Mouse (Mus musculus): ENCODE results near the gene Camk1g. TPM values are rescaled to one million over a fixed set of nuclear protein-coding genes. Genes with fewer than 3 reads are reported as not detected.
A peak's percentile ranks its signal among the peaks of the same experiment; 100 is the strongest.

Camk1g gene
- total RNA-seq (2017): 0.09 TPM in 1 of 2 replicates, not detected in the other

GRCm38 (mm10) chr1:193370096-193370495, at the start of gene Camk1g:
Gene Camk1g (minus strand): TSS chr1:193370298.
- ATAC-seq (replicated peaks; ENCODE audit: low read depth, poor library complexity, severe bottlenecking): peak; percentile 58

- ATAC-seq (replicated peaks; ENCODE audit: low read depth, poor library complexity, severe bottlenecking): no peak
Measured at GRCm38 (mm10) chr1:193419168-193419567, 49.1 kb upstream of the Camk1g start.

GRCm38 (mm10) chr1:193418656-193419055, 48.6 kb upstream of the Camk1g start:
- ATAC-seq (replicated peaks; ENCODE audit: low read depth, poor library complexity, severe bottlenecking): peak; percentile 76

- no peak for ATAC-seq (replicated peaks; ENCODE audit: low read depth, poor library complexity, severe bottlenecking)
Measured at GRCm38 (mm10) chr1:193414067-193414466, 44.0 kb upstream of the Camk1g start.

- ATAC-seq (replicated peaks; ENCODE audit: low read depth, poor library complexity, severe bottlenecking): no peak
Measured at GRCm38 (mm10) chr1:193413368-193414000, 43.4 kb upstream of the Camk1g start.

- no peak for ATAC-seq (replicated peaks; ENCODE audit: low read depth, poor library complexity, severe bottlenecking)
Measured at GRCm38 (mm10) chr1:193407487-193407886, 37.4 kb upstream of the Camk1g start.

- ATAC-seq (replicated peaks; ENCODE audit: low read depth, poor library complexity, severe bottlenecking): no peak
Measured at GRCm38 (mm10) chr1:193406059-193406642, 36.1 kb upstream of the Camk1g start.

GRCm38 (mm10) chr1:193401695-193402094, 31.6 kb upstream of the Camk1g start:
- ATAC-seq (replicated peaks; ENCODE audit: low read depth, poor library complexity, severe bottlenecking): peak; percentile 31; the same call in 1 of the 2 replicates

- ATAC-seq (replicated peaks; ENCODE audit: low read depth, poor library complexity, severe bottlenecking): peak; percentile 53
Measured at GRCm38 (mm10) chr1:193400348-193400747, 30.2 kb upstream of the Camk1g start.

- ATAC-seq (replicated peaks; ENCODE audit: low read depth, poor library complexity, severe bottlenecking): no peak
Measured at GRCm38 (mm10) chr1:193398728-193399437, 28.8 kb upstream of the Camk1g start.

GRCm38 (mm10) chr1:193397109-193397508, 27.0 kb upstream of the Camk1g start:
- no peak for ATAC-seq (replicated peaks; ENCODE audit: low read depth, poor library complexity, severe bottlenecking)

- no peak for ATAC-seq (replicated peaks; ENCODE audit: low read depth, poor library complexity, severe bottlenecking)
Measured at GRCm38 (mm10) chr1:193392266-193392665, 22.2 kb upstream of the Camk1g start.

- ATAC-seq (replicated peaks; ENCODE audit: low read depth, poor library complexity, severe bottlenecking): no peak
Measured at GRCm38 (mm10) chr1:193390004-193390403, 19.9 kb upstream of the Camk1g start.

- ATAC-seq (replicated peaks; ENCODE audit: low read depth, poor library complexity, severe bottlenecking): no peak
Measured at GRCm38 (mm10) chr1:193389505-193389904, 19.4 kb upstream of the Camk1g start.

- no peak for ATAC-seq (replicated peaks; ENCODE audit: low read depth, poor library complexity, severe bottlenecking)
Measured at GRCm38 (mm10) chr1:193387241-193387640, 17.1 kb upstream of the Camk1g start.

GRCm38 (mm10) chr1:193386136-193386535, 16.0 kb upstream of the Camk1g start:
- ATAC-seq (replicated peaks; ENCODE audit: low read depth, poor library complexity, severe bottlenecking): peak; percentile 64

GRCm38 (mm10) chr1:193382841-193383462, 12.9 kb upstream of the Camk1g start:
- ATAC-seq (replicated peaks; ENCODE audit: low read depth, poor library complexity, severe bottlenecking): peak; percentile 78

GRCm38 (mm10) chr1:193382435-193382834, 12.3 kb upstream of the Camk1g start:
- ATAC-seq (replicated peaks; ENCODE audit: low read depth, poor library complexity, severe bottlenecking): peak; percentile 51

GRCm38 (mm10) chr1:193381597-193382404, 11.7 kb upstream of the Camk1g start:
- no peak for ATAC-seq (replicated peaks; ENCODE audit: low read depth, poor library complexity, severe bottlenecking)

- no peak for ATAC-seq (replicated peaks; ENCODE audit: low read depth, poor library complexity, severe bottlenecking)
Measured at GRCm38 (mm10) chr1:193380877-193381276, 10.8 kb upstream of the Camk1g start.

Measured in common myeloid progenitor, adult 5-6 weeks (primary cell).